Mouse (Mus musculus): ENCODE results near the gene Tmem72. TPM values are rescaled to one million over a fixed set of nuclear protein-coding genes. Genes with fewer than 3 reads are reported as not detected.

The Tmem72 gene
- polyA plus RNA-seq (2016; fragmentation: Nextera tagmentation; extraction: Ambion mirVana) = 0.01 and 0.02 TPM in 2 replicates

- WGBS (ENCODE audit: insufficient replicate concordance) = 77% methylated on average over 8 of the region's 8 CpGs
- Histone ChIP-seq H3K27ac (no peak within 1 kb of the TSS), H3K9me3 (replicated peaks) (no peaks in the 10 kb centered on the region), H3K36me3 (no peaks in the 10 kb centered on the region), H3K27me3 (replicated peaks) (no peaks in the 10 kb centered on the region), H3K4me2 (no peak within 1 kb of the TSS), H3K4me1 (no peaks in the 10 kb centered on the region), H3K9ac (no peak within 1 kb of the TSS), H3K4me3 (no peak within 1 kb of the TSS)
- ATAC-seq = no peak
Measured at GRCm38 (mm10) chr6:116716666-116717065, at the start of gene Tmem72. TSS of gene Tmem72 (minus strand) at chr6:116716913.

DNA sequence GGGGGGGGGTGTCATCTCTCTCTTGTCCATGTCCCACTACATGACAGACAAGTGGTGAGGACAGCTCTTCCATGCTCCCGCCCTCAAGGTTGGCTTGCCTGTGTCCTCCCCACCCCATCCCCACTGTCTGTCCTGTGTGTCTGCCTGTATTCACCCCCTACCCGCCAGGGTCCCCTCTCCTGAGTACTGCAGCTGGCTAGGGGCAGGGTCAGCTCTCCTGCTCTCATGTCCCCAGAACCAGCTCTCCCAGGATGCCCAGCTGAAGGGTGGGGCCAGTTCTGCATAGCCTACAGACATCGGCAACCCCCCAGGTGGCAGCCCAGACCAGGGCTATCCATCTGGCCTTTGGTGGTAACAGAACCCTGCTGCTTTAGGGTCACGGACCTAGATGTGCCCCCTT lies 47.8 kb upstream of the Tmem72 start:
- no peak overlapping the region for H3K4me3 ChIP-seq
- H3K9me3 ChIP-seq (replicated peaks) = no peaks in the 10 kb centered on the region
- no peak for ATAC-seq
- H3K4me2 ChIP-seq = no peak overlapping the region
- 0 out of 2 replicates have a peak, but pooled peaks cover 3% of the 10 kb centered on the region for H3K4me1 ChIP-seq
- WGBS (ENCODE audit: insufficient replicate concordance) = 78% methylated on average over 4 of the region's 4 CpGs
- H3K27me3 ChIP-seq (replicated peaks) = no peaks in the 10 kb centered on the region
- H3K27ac ChIP-seq = no peak overlapping the region
- no peak overlapping the region for H3K9ac ChIP-seq
- no peaks in the 10 kb centered on the region for H3K36me3 ChIP-seq

GRCm38 (mm10) chr6:116762333-116762732 lies 45.6 kb upstream of the Tmem72 start:
- H3K4me2 ChIP-seq = no peak overlapping the region
- no peak overlapping the region for H3K4me3 ChIP-seq
- H3K27ac ChIP-seq = no peak overlapping the region
- H3K36me3 ChIP-seq = no peaks in the 10 kb centered on the region
- H3K27me3 ChIP-seq (replicated peaks) = no peaks in the 10 kb centered on the region
- no peak for ATAC-seq
- 62% methylated on average over 3 of the region's 3 CpGs for WGBS (ENCODE audit: insufficient replicate concordance)
- no peaks in the 10 kb centered on the region for H3K9me3 ChIP-seq (replicated peaks)
- no peaks in the 10 kb centered on the region for H3K4me1 ChIP-seq
- no peak overlapping the region for H3K9ac ChIP-seq

- no peak overlapping the region for H3K27ac ChIP-seq
- H3K4me1 ChIP-seq = no peaks in the 10 kb centered on the region
- no peaks in the 10 kb centered on the region for H3K9me3 ChIP-seq (replicated peaks)
- H3K9ac ChIP-seq = no peak overlapping the region
- no peak overlapping the region for H3K4me3 ChIP-seq
- no peaks in the 10 kb centered on the region for H3K27me3 ChIP-seq (replicated peaks)
- no peaks in the 10 kb centered on the region for H3K36me3 ChIP-seq
- no peak overlapping the region for H3K4me2 ChIP-seq
- ATAC-seq = no peak
- WGBS (ENCODE audit: insufficient replicate concordance) = 67% methylated on average over 6 of the region's 6 CpGs
Measured at GRCm38 (mm10) chr6:116760181-116760580, 43.5 kb upstream of the Tmem72 start.

DNA sequence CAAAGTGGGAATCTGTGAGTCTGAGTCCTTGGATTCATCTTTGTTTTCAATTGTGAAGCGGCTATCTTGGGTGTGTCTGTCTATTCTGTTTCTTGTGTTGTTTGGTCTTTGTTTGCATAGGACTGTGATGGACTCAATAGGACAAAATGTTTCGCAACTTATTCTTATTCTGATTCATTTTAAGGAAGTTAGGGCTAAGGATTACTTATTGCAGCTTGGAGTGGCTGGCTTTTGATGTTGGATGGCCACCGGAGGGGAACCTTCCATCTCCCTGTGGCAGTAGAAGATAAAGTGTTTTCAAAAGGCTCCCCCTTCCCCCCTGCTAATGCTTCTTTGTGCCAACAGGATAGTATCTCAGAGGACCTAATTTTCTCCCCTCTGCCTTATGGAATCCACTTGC lies 39.7 kb upstream of the Tmem72 start:
- no peak overlapping the region for H3K4me3 ChIP-seq
- 68% methylated on average over 3 of the region's 3 CpGs for WGBS (ENCODE audit: insufficient replicate concordance)
- no peaks in the 10 kb centered on the region for H3K4me1 ChIP-seq

GRCm38 (mm10) chr6:116738046-116738445 lies 21.3 kb upstream of the Tmem72 start:
- H3K4me3 ChIP-seq = no peak overlapping the region
- no peaks in the 10 kb centered on the region for H3K9me3 ChIP-seq (replicated peaks)
- H3K9ac ChIP-seq = no peak overlapping the region

More for the DNA sequence above, 39.7 kb upstream of the Tmem72 start:
- Histone ChIP-seq H3K9ac (no peak overlapping the region), H3K27me3 (replicated peaks) (no peaks in the 10 kb centered on the region), H3K27ac (no peak overlapping the region), H3K36me3 (no peaks in the 10 kb centered on the region), H3K4me2 (no peak overlapping the region), H3K9me3 (replicated peaks) (no peaks in the 10 kb centered on the region)
- no peak for ATAC-seq

DNA sequence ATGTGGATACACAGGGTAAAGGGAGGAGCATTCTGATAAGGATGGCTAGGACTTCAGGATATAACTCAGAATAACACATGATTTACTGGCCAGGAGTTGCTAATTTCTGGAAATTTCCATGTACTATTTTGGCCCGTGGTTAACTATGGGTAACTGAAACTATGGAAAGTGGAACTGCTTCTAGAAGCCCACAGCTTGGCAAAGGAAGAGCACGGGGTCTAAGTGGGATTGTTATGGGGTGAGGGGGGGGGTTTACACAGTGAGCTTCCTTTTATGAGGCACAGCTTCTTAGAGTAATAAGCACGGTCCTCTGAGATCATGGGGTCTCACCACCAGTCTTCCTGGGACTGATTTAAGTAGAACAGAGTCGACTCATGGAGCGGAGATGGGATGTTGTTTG lies 18.6 kb upstream of the Tmem72 start:
- Histone ChIP-seq H3K9me3 (replicated peaks) (no peaks in the 10 kb centered on the region), H3K4me3 (no peak overlapping the region), H3K36me3 (no peaks in the 10 kb centered on the region), H3K4me1 (no peaks in the 10 kb centered on the region), H3K27me3 (replicated peaks) (no peaks in the 10 kb centered on the region), H3K9ac (no peak overlapping the region), H3K4me2 (no peak overlapping the region), H3K27ac (no peak overlapping the region)
- no peak for ATAC-seq
- WGBS (ENCODE audit: insufficient replicate concordance) = 74% methylated on average over 5 of the region's 5 CpGs

More at GRCm38 (mm10) chr6:116738046-116738445, 21.3 kb upstream of the Tmem72 start:
- H3K4me1 ChIP-seq = no peaks in the 10 kb centered on the region
- no peaks in the 10 kb centered on the region for H3K36me3 ChIP-seq
- no peak for ATAC-seq
- 47% methylated on average over 2 of the region's 2 CpGs for WGBS (ENCODE audit: insufficient replicate concordance)
- no peaks in the 10 kb centered on the region for H3K27me3 ChIP-seq (replicated peaks)
- no peak overlapping the region for H3K27ac ChIP-seq
- no peak overlapping the region for H3K4me2 ChIP-seq

GRCm38 (mm10) chr6:116733577-116733976 lies 16.9 kb upstream of the Tmem72 start:
- Histone ChIP-seq H3K9ac (no peak overlapping the region), H3K4me1 (no peaks in the 10 kb centered on the region), H3K27ac (no peak overlapping the region), H3K4me3 (no peak overlapping the region), H3K9me3 (replicated peaks) (no peaks in the 10 kb centered on the region), H3K4me2 (no peak overlapping the region), H3K36me3 (no peaks in the 10 kb centered on the region), H3K27me3 (replicated peaks) (no peaks in the 10 kb centered on the region)
- no peak for ATAC-seq
- 63% methylated on average over 4 of the region's 4 CpGs for WGBS (ENCODE audit: insufficient replicate concordance)

- WGBS (ENCODE audit: insufficient replicate concordance) = 47% methylated on average over 12 of the region's 12 CpGs
- ATAC-seq = no peak
- no peak overlapping the region for H3K4me3 ChIP-seq
- H3K9ac ChIP-seq = no peak overlapping the region
- H3K36me3 ChIP-seq = no peaks in the 10 kb centered on the region
- H3K27ac ChIP-seq = no peak overlapping the region
- H3K4me1 ChIP-seq = no peaks in the 10 kb centered on the region
- no peaks in the 10 kb centered on the region for H3K9me3 ChIP-seq (replicated peaks)
- no peak overlapping the region for H3K4me2 ChIP-seq
- H3K27me3 ChIP-seq (replicated peaks) = no peaks in the 10 kb centered on the region
Measured at GRCm38 (mm10) chr6:116724489-116725160, 7.9 kb upstream of the Tmem72 start.

DNA sequence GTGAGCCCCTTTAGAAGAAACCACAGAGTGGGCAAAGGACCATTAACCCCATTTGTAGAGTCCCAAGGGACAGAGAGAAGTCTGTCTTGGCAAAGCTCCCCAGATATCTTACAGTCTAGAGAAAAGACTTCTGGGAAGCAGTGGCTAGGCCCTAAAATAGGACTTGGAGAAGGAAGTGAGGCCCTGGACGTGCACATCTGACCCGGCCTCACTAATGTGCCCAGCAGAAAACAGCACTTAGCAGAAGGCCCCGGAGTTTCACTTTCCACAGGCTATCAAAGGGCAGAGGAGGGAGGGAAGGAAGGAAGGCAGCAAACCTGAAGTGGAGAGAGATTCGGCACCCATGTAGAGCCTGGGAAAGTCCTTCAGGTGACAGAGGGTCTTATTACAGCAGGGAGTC lies 2.2 kb upstream of the Tmem72 start:
- H3K27me3 ChIP-seq (replicated peaks) = no peaks in the 10 kb centered on the region
- H3K4me2 ChIP-seq = no peak overlapping the region
- H3K9ac ChIP-seq = no peak overlapping the region
- no peak for ATAC-seq
- H3K4me3 ChIP-seq = no peak overlapping the region
- no peaks in the 10 kb centered on the region for H3K4me1 ChIP-seq
- WGBS (ENCODE audit: insufficient replicate concordance) = 46% methylated on average over 4 of the region's 4 CpGs
- no peaks in the 10 kb centered on the region for H3K9me3 ChIP-seq (replicated peaks)
- H3K27ac ChIP-seq = no peak overlapping the region
- no peaks in the 10 kb centered on the region for H3K36me3 ChIP-seq

- no peak for ATAC-seq
- no peaks in the 10 kb centered on the region for H3K36me3 ChIP-seq
- H3K4me3 ChIP-seq = no peak overlapping the region
- 73% methylated on average over 4 of the region's 4 CpGs for WGBS (ENCODE audit: insufficient replicate concordance)
- H3K27me3 ChIP-seq (replicated peaks) = no peaks in the 10 kb centered on the region
- H3K9me3 ChIP-seq (replicated peaks) = no peaks in the 10 kb centered on the region
- H3K9ac ChIP-seq = no peak overlapping the region
- no peak overlapping the region for H3K4me2 ChIP-seq
- H3K4me1 ChIP-seq = no peaks in the 10 kb centered on the region
- H3K27ac ChIP-seq = no peak overlapping the region
Measured at GRCm38 (mm10) chr6:116718361-116718760, 1.6 kb upstream of the Tmem72 start.

DNA sequence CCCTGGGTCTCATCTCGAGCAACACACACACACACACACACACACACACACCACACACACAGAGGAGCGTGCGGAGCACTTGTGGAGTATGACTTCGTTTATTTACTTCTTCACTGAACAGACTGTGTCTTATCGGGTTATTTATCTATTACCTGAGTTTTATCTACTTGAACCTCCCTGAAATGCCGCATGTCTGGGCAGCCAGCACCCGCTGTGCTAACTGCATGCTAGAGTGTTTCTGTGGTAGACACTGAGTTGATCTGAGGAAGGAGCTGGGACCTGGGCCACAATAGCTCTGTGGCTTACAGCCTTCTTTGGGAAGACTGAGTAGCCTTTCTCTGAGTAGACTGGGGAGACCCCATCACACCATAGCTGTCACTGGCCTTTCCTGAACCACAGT lies 1.1 kb upstream of the Tmem72 start:
- no peak overlapping the region for H3K4me2 ChIP-seq
- no peak overlapping the region for H3K4me3 ChIP-seq
- H3K9me3 ChIP-seq (replicated peaks) = no peaks in the 10 kb centered on the region
- no peak overlapping the region for H3K9ac ChIP-seq
- WGBS (ENCODE audit: insufficient replicate concordance) = 76% methylated on average over 7 of the region's 7 CpGs
- no peak overlapping the region for H3K27ac ChIP-seq
- no peak for ATAC-seq
- H3K36me3 ChIP-seq = no peaks in the 10 kb centered on the region
- no peaks in the 10 kb centered on the region for H3K27me3 ChIP-seq (replicated peaks)
- no peaks in the 10 kb centered on the region for H3K4me1 ChIP-seq

- WGBS (ENCODE audit: insufficient replicate concordance) = 59% methylated on average over 2 of the region's 2 CpGs
- Histone ChIP-seq H3K4me3 (no peak overlapping the region), H3K9ac (no peak overlapping the region), H3K4me2 (no peak overlapping the region), H3K4me1 (no peaks in the 10 kb centered on the region), H3K9me3 (replicated peaks) (no peaks in the 10 kb centered on the region), H3K36me3 (no peaks in the 10 kb centered on the region), H3K27ac (no peak overlapping the region), H3K27me3 (replicated peaks) (no peaks in the 10 kb centered on the region)
- no peak for ATAC-seq
Measured at GRCm38 (mm10) chr6:116715166-116715565, 1.5 kb downstream of the Tmem72 start.
